Mouse (Mus musculus): ENCODE results near the gene Fbxw15.
A peak's percentile ranks its signal among the peaks of the same experiment; 100 is the strongest.
"Not testable (repeated sequence)": the region's sequence is repeated elsewhere in the genome, so short reads cannot be mapped to it uniquely, and the experiment has no call there.

The Fbxw15 gene

GRCm38 (mm10) chr9:109568162-109568561, at the start of gene Fbxw15:
Fbxw15 (minus strand) TSS chr9:109568262.
- not testable (repeated sequence) for DNase-seq (ENCODE audit: low spot score in 2 of 2)

- peak; percentile 6 to 25 for DNase-seq (ENCODE audit: low spot score in 2 of 2)
Observed at GRCm38 (mm10) chr9:109606837-109607236, 38.8 kb upstream of the Fbxw15 start.

DNA sequence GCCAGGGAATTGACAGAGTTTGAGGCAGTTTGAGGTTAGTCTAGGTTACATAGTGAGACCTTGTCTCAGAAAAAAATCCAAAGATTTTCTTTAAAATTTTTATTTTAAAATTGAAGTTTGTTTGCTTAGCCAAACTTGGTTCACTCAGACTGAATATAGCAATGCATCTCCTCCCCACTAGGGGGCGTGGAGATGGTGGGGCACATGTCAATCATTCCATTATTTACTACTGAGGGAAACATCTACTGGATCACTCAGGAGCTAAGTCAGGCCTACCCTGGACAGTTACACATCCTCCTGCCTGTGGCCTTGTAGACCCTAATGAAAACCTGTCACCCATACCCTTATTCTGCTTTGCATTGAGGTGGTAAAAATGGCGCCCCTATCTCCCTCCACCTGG, 34.1 kb upstream of the Fbxw15 start:
- not testable (repeated sequence) for DNase-seq (ENCODE audit: low spot score in 2 of 2)

GRCm38 (mm10) chr9:109597226-109597625, 29.2 kb upstream of the Fbxw15 start:
- no peak for DNase-seq (ENCODE audit: low spot score in 2 of 2)

- DNase-seq (ENCODE audit: low spot score in 2 of 2) = no peak
Observed at GRCm38 (mm10) chr9:109594866-109595265, 26.8 kb upstream of the Fbxw15 start.

DNA sequence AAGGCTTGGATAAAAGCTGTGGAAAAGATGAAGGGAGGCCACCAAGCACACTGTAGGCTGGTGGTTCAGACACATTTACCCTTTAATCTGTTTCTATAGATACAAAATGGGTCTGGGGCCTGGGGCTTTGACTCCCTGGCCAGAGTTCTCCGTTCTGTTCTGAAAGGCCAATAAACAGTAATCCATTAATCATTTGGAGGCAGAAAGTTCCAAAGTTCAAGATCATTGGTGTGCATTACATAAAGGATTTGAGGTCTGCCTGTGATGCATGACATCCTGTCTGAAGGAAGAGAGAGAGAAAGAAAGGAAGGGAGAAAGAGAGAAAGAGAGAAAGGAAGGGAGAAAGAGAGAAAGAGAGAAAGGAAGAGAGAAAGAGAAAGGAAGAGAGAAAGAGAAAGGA, 2.5 kb downstream of the Fbxw15 start:
- no peak for DNase-seq (ENCODE audit: low spot score in 2 of 2)

GRCm38 (mm10) chr9:109562106-109562505, 6.0 kb downstream of the Fbxw15 start:
- not testable (repeated sequence) for DNase-seq (ENCODE audit: low spot score in 2 of 2)

- DNase-seq (ENCODE audit: low spot score in 2 of 2) = peak in 1 of 2 experiments; percentile 0
Observed at GRCm38 (mm10) chr9:109552483-109552882, 15.6 kb downstream of the Fbxw15 start.

- DNase-seq (ENCODE audit: low spot score in 2 of 2) = not testable (repeated sequence)
Observed at GRCm38 (mm10) chr9:109549666-109550065, 18.4 kb downstream of the Fbxw15 start.

GRCm38 (mm10) chr9:109523385-109524064, 44.5 kb downstream of the Fbxw15 start:
- DNase-seq (ENCODE audit: low spot score in 2 of 2) = no peak

Measured in frontal cortex, postnatal 36 days (tissue).